24 mouse cellular contexts compared by ENCODE assay signal in genomic region chr11:61974106-61974707, GRCm38 (mm10). TPM values are rescaled to one million over a fixed set of nuclear protein-coding genes. Genes with fewer than 3 reads are reported as not detected.
DNase-seq lines count a peak whose midpoint lies in the region; ATAC-seq and TF ChIP-seq lines count a peak whose summit lies in the region.
"Had no signal": no experiment of that assay in that cellular context is flagged by ENCODE, and none has a peak within 500 bp of the region (broad histone marks: within the 10 kb centered on the region; RNA-seq: fewer than 3 reads in every experiment).

No protein-coding gene starts in this region.

- DNase-seq in embryonic facial prominence, embryonic 14.5 days (ENCODE audit: low spot score): peak; percentile 26
- no peak for DNase-seq in embryonic facial prominence, embryonic 10.5 days (ENCODE audit: low spot score)
- peak; percentile 57 for DNase-seq in lung, embryonic 14.5 days
- DNase-seq in lung, postnatal 4 days: no peak
- DNase-seq in cerebellum, postnatal 14 days: peak; percentile 56 to 58
- no peak for DNase-seq in midbrain, postnatal 0 days (ENCODE audit: low spot score)
- DNase-seq: adrenal gland, postnatal 36 days; gastrocnemius, postnatal 14 days; heart, adult 18-20 months; heart, postnatal 10 days; layer of hippocampus, adult 9-11 months; lung, adult 2 months; midbrain, embryonic 14.5 days; retina, postnatal 1 day had no signal

- peaks cover 13% of the 10 kb centered on the region for H3K4me1 ChIP-seq in embryonic facial prominence, embryonic 14.5 days (ENCODE audit: control insufficient read depth, insufficient read depth, low read length)
- peaks cover 26% of the 10 kb centered on the region for H3K4me1 ChIP-seq in embryonic facial prominence, embryonic 10.5 days
- H3K4me1 ChIP-seq in lung, embryonic 14.5 days (ENCODE audit: insufficient read depth): peaks cover 3% of the 10 kb centered on the region; the same call in 1 of the 2 replicates
- H3K4me1 ChIP-seq in midbrain, postnatal 0 days (ENCODE audit: insufficient read depth, low read length): no peaks in the 10 kb centered on the region
- H3K4me1 ChIP-seq: forebrain, embryonic 15.5 days had no signal

- H3K9me3 ChIP-seq in embryonic facial prominence, embryonic 14.5 days (ENCODE audit: control insufficient read depth, low read length): no peaks in the 10 kb centered on the region
- no peaks in the 10 kb centered on the region for H3K9me3 ChIP-seq in embryonic facial prominence, embryonic 10.5 days
- H3K9me3 ChIP-seq in lung, embryonic 14.5 days (ENCODE audit: low read depth, low read length): no peaks in the 10 kb centered on the region
- H3K9me3 ChIP-seq in midbrain, postnatal 0 days (ENCODE audit: low read length): no peaks in the 10 kb centered on the region
- H3K9me3 ChIP-seq: embryonic facial prominence, embryonic 12.5 days; forebrain, embryonic 15.5 days; heart, embryonic 12.5 days; hindbrain, embryonic 10.5 days; kidney, embryonic 15.5 days; megakaryocyte, embryonic 14.5 days; neural tube, embryonic 12.5 days had no signal

- H3K4me3 ChIP-seq in embryonic facial prominence, embryonic 14.5 days (ENCODE audit: low read depth, low read length): no peak overlapping the region
- no peak overlapping the region for H3K4me3 ChIP-seq in embryonic facial prominence, embryonic 10.5 days
- H3K4me3 ChIP-seq in lung, embryonic 14.5 days (ENCODE audit: low read depth, low read length): no peak overlapping the region
- H3K4me3 ChIP-seq in midbrain, postnatal 0 days (ENCODE audit: low read depth, low read length): no peak overlapping the region
- H3K4me3 ChIP-seq: embryonic facial prominence, embryonic 12.5 days; erythroblast, embryonic 14.5 days; forebrain, embryonic 15.5 days; heart, embryonic 12.5 days; hindbrain, embryonic 10.5 days; kidney, embryonic 15.5 days; megakaryocyte, embryonic 14.5 days; neural tube, embryonic 12.5 days had no signal

- ATAC-seq in embryonic facial prominence, embryonic 14.5 days (ENCODE audit: low read depth): no peak
- no peak; the same call in 1 of the 2 replicates for ATAC-seq in lung, embryonic 14.5 days (ENCODE audit: insufficient read depth)
- ATAC-seq in midbrain, postnatal 0 days (ENCODE audit: low FRiP score): no peak
- ATAC-seq in erythroid progenitor cell, adult 5-6 weeks (replicated peaks; ENCODE audit: low FRiP score, poor library complexity, severe bottlenecking): no peak
- ATAC-seq: forebrain, embryonic 15.5 days; intestine, postnatal 0 days had no signal

- H3K27me3 ChIP-seq in embryonic facial prominence, embryonic 14.5 days (replicated peaks; ENCODE audit: control insufficient read depth, insufficient read depth, low read length): no peaks in the 10 kb centered on the region
- H3K27me3 ChIP-seq in embryonic facial prominence, embryonic 10.5 days (replicated peaks; ENCODE audit: low read depth, poor library complexity, severe bottlenecking): no peaks in the 10 kb centered on the region
- H3K27me3 ChIP-seq in lung, embryonic 14.5 days (ENCODE audit: insufficient read depth, low read length): peaks cover 3% of the 10 kb centered on the region; the same call in 1 of the 2 replicates
- no peaks in the 10 kb centered on the region for H3K27me3 ChIP-seq in midbrain, postnatal 0 days (ENCODE audit: insufficient read depth, low read length)
- H3K27me3 ChIP-seq: embryonic facial prominence, embryonic 12.5 days; forebrain, embryonic 15.5 days; kidney, embryonic 15.5 days; neural tube, embryonic 12.5 days had no signal

- no peaks in the 10 kb centered on the region for H3K36me3 ChIP-seq in embryonic facial prominence, embryonic 14.5 days (ENCODE audit: control insufficient read depth, insufficient read depth, low read length)
- H3K36me3 ChIP-seq in embryonic facial prominence, embryonic 10.5 days (replicated peaks): no peaks in the 10 kb centered on the region
- no peaks in the 10 kb centered on the region for H3K36me3 ChIP-seq in lung, embryonic 14.5 days (ENCODE audit: insufficient read depth)
- no peaks in the 10 kb centered on the region for H3K36me3 ChIP-seq in midbrain, postnatal 0 days (ENCODE audit: insufficient read depth, low read length)
- H3K36me3 ChIP-seq: embryonic facial prominence, embryonic 12.5 days; forebrain, embryonic 15.5 days; heart, embryonic 12.5 days; hindbrain, embryonic 10.5 days; kidney, embryonic 15.5 days; neural tube, embryonic 12.5 days had no signal

- TF ChIP-seq CTCF in lung, embryonic 14.5 days (IDR thresholded peaks at IDR 0.05; ENCODE audit: low read depth): no peak
- TF ChIP-seq CTCF in midbrain, postnatal 0 days (IDR thresholded peaks at IDR 0.05): no peak

- H3K27ac ChIP-seq in embryonic facial prominence, embryonic 14.5 days (replicated peaks; ENCODE audit: low read depth, low read length): no peak overlapping the region
- H3K27ac ChIP-seq in embryonic facial prominence, embryonic 10.5 days (replicated peaks): no peak overlapping the region
- no peak overlapping the region for H3K27ac ChIP-seq in lung, embryonic 14.5 days (ENCODE audit: low read depth)
- no peak overlapping the region for H3K27ac ChIP-seq in midbrain, postnatal 0 days (ENCODE audit: low read depth, low read length)
- H3K27ac ChIP-seq: embryonic facial prominence, embryonic 12.5 days; forebrain, embryonic 15.5 days; hindbrain, embryonic 10.5 days; kidney, embryonic 15.5 days; neural tube, embryonic 12.5 days had no signal

- H3K9ac ChIP-seq in embryonic facial prominence, embryonic 14.5 days (ENCODE audit: low read depth, low read length): no peak overlapping the region
- no peak overlapping the region for H3K9ac ChIP-seq in lung, embryonic 14.5 days
- no peak overlapping the region for H3K9ac ChIP-seq in midbrain, postnatal 0 days (replicated peaks; ENCODE audit: low read length, poor library complexity, severe bottlenecking)
- H3K9ac ChIP-seq: embryonic facial prominence, embryonic 12.5 days; forebrain, embryonic 15.5 days; heart, embryonic 12.5 days; kidney, embryonic 15.5 days; neural tube, embryonic 12.5 days had no signal

- WGBS in embryonic facial prominence, embryonic 14.5 days: 56% methylated on average over 13 of the region's 13 CpGs
- WGBS in embryonic facial prominence, embryonic 10.5 days: 78% methylated on average over 13 of the region's 13 CpGs
- 41% methylated on average over 13 of the region's 13 CpGs for WGBS in lung, embryonic 14.5 days
- WGBS in midbrain, postnatal 0 days: 68% methylated on average over 13 of the region's 13 CpGs

- H3K4me2 ChIP-seq in embryonic facial prominence, embryonic 14.5 days (ENCODE audit: low read depth, low read length): no peak overlapping the region
- H3K4me2 ChIP-seq in lung, embryonic 14.5 days: no peak overlapping the region
- no peak overlapping the region for H3K4me2 ChIP-seq in midbrain, postnatal 0 days (ENCODE audit: low read depth, low read length, poor library complexity, severe bottlenecking)
- H3K4me2 ChIP-seq: embryonic facial prominence, embryonic 12.5 days; forebrain, embryonic 15.5 days; heart, embryonic 12.5 days; kidney, embryonic 15.5 days; neural tube, embryonic 12.5 days had no signal

RNA-seq across cellular contexts. Expression of gene Specc1, which starts 17.6 kb away (rescaled TPM):
- polyA plus RNA-seq in embryonic facial prominence, embryonic 14.5 days (2014; fragmentation: Nextera tagmentation; extraction: Ambion mirVana): 10.4 and 13.5 TPM in 2 replicates
- 14.9 and 15.3 TPM in 2 replicates for polyA plus RNA-seq in embryonic facial prominence, embryonic 10.5 days (2016; fragmentation: Nextera tagmentation; extraction: Ambion mirVana)
- 13.0 and 13.4 TPM in 2 replicates for polyA plus RNA-seq in lung, embryonic 14.5 days (2014; fragmentation: Nextera tagmentation; extraction: Ambion mirVana)
- total RNA-seq in midbrain, postnatal 0 days (2014; rRNA removed): 25.0 and 27.5 TPM in 2 replicates
- polyA plus RNA-seq in midbrain, postnatal 0 days (2015; fragmentation: Nextera tagmentation; extraction: Ambion mirVana): 11.6 and 12.8 TPM in 2 replicates
- 223 and 243 TPM in 2 replicates for total RNA-seq in erythroid progenitor cell, adult 5-6 weeks (2015; ENCODE audit: low replicate concordance)
- total RNA-seq in erythroid progenitor cell, adult 5-6 weeks (2017; ENCODE audit: low replicate concordance): 391 and 459 TPM in 2 replicates

RNA-seq across cellular contexts. Expression of gene Akap10, which starts 44.2 kb away (rescaled TPM):
- 12.6 and 17.9 TPM in 2 replicates for polyA plus RNA-seq in embryonic facial prominence, embryonic 14.5 days (2014; fragmentation: Nextera tagmentation; extraction: Ambion mirVana)
- polyA plus RNA-seq in embryonic facial prominence, embryonic 10.5 days (2016; fragmentation: Nextera tagmentation; extraction: Ambion mirVana): 18.6 and 19.1 TPM in 2 replicates
- 19.0 and 20.4 TPM in 2 replicates for polyA plus RNA-seq in lung, embryonic 14.5 days (2014; fragmentation: Nextera tagmentation; extraction: Ambion mirVana)
- 16.7 and 24.5 TPM in 2 replicates for total RNA-seq in midbrain, postnatal 0 days (2014; rRNA removed)
- polyA plus RNA-seq in midbrain, postnatal 0 days (2015; fragmentation: Nextera tagmentation; extraction: Ambion mirVana): 5.9 and 6.3 TPM in 2 replicates
- total RNA-seq in erythroid progenitor cell, adult 5-6 weeks (2015; ENCODE audit: low replicate concordance): 16.3 and 20.5 TPM in 2 replicates
- 19.8 and 28.8 TPM in 2 replicates for total RNA-seq in erythroid progenitor cell, adult 5-6 weeks (2017; ENCODE audit: low replicate concordance)

Comparison
In these comparisons a context has a peak if more than half of its experiments do, and no peak if none do; other contexts are left out.
1. DNase-seq: peak in embryonic facial prominence, embryonic 14.5 days (single experiment), lung, embryonic 14.5 days (single experiment) and cerebellum, postnatal 14 days (2 of 2); none in embryonic facial prominence, embryonic 10.5 days (single experiment), lung, postnatal 4 days (0 of 2) and midbrain, postnatal 0 days (single experiment).